Mouse (Mus musculus): ENCODE measurements around the gene Fam83g.

- TF ChIP-seq CTCF (IDR thresholded peaks at IDR 0.05; ENCODE audit: insufficient read depth, low read length) (no peak), POLR2A (IDR thresholded peaks at IDR 0.05; ENCODE audit: borderline replicate concordance, extremely low read depth, low read depth, low read length) (no peak)
Observed at GRCm38 (mm10) chr11:61713157-61713855, 29.4 kb downstream of the Fam83g start.

All from lung, adult 2 months (tissue).